Mouse (Mus musculus): ENCODE results near the gene Cenpp.

The Cenpp gene

DNA sequence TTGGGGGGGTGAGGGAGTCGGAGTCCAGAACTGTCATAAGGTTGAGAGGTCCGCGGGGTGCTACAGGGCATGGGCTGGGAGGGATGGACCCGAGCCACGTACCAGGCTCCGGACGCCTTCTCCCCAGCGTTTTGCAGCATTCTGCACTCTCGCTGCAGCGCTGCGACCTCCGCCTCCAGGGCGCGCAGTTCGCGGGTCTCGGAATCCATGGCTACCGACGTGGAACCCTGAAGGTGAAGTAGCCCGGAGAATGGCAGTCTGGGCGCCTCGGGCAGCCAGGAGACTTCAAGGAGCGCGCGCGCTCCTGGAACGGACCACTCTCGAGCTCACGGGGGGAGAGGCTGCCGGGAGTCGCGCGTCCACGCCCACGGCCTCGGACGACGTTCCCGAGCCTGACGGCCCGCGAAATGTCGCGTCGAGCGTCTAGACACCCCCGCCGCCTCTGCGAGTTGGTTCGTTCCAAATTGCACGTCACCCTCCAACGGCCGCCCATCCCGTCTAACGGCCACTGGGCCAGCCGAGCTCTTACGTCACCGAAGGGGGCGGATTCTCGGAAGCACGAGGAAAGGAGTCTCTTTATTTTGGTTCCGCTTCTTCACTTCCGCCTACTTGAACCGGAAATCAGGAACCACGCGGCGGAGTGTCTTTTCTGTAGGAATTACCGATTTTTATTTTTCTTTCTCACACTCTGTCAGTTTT lies at the start of gene Cenpp, which contains the start of gene Nol8:
Cenpp (minus strand) TSS at position 305 of the 699 bp plus-strand sequence.
Nol8 (plus strand) TSS at position 598 of the 699 bp plus-strand sequence.
- peak; percentile 99 for DNase-seq

DNA sequence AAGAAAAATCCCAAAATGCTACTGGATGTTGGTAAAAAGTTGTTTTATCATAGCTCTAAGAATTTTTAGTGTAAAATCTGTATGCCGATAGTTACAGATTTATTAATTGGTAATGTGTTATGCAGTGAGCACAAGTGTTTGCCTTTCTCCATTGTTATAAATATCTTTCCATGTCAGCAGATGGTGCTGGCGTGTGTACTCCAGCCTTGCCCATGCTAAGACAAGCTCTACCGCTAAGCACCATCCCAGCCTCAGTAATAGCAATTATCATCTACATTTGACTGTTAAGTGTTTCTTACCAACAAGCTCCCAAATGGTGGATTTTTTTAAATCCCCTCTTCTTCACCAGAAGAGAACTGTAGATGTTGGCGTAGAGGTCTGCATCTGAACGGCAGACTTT lies 38.5 kb upstream of the Cenpp start:
- no peak for DNase-seq

GRCm38 (mm10) chr13:49684266-49684665 lies 31.7 kb upstream of the Cenpp start:
- DNase-seq, result no peak

DNA sequence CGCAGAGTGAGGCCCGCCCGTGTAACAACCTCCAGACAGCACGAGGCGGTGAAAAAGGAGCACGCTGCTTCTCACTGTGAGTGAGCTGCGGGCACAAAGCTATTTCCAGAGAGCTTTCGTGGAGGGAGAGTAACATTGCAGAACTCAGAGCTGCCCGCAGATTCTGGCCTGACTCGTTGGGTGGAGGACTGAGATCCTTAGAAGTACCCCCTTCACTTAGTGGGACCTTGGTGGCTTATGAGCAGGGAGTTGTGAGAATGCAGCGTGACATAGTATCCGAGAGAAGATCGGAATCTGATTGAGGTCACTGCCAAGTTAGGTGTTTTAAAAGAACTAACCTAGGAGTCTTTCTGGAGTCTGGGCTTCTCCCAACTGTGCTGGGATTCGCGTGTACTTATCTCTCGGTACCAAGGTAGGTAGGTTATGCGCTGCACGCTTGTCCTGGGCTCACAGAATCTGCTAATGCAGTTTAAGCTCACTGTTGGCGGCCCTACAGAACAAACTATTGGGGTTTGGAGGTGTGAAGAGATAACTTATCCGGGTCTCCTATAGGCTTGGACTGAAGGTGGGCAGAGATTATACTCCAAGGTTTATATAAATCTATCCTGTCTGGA lies 29.8 kb upstream of the Cenpp start:
- DNase-seq, result peak; percentile 29

DNA sequence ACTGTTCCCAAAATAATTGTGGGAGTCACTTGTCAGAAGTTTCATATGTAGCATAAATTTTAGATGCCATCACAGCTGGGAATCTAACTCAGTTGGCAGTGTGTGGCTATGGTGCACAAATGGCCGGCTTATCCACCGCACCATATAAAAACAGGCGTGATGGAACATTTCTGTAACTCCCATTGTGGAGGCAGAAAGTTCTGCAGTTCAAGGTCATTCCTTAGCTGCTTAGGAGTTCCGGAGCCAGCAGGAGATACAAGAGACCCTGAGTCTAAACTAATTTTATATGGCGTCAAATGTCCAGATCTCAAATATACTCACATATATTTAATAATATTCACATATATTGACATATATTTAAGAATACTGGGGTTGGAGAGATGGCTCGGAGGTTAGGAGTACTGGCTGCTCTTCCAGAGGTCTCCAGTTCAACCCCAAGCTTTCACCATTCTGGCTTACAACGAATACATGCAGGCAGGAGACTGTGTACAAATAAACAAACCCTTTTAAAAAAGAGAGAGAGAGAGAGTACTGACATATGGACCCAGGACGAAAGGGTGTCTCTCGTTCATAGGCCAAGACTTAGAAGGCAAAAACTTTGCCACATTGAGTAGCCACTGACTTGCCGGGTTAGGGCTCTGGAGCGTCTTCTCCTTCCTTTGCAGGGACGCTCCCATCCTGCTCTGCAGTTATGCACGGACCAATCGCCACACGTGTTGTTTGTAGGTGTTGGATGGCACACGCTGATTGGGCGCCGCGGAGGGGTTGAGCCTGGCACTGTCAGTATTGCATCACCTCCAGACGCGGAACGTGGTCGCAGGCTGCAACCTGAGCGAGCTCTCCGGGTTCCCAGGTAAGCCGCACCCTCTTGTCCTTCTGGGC lies 29.0 kb upstream of the Cenpp start, which contains the start of gene Iars:
Iars (plus strand) TSS at position 750 of the 882 bp plus-strand sequence.
- peak; percentile 97 for DNase-seq

DNA sequence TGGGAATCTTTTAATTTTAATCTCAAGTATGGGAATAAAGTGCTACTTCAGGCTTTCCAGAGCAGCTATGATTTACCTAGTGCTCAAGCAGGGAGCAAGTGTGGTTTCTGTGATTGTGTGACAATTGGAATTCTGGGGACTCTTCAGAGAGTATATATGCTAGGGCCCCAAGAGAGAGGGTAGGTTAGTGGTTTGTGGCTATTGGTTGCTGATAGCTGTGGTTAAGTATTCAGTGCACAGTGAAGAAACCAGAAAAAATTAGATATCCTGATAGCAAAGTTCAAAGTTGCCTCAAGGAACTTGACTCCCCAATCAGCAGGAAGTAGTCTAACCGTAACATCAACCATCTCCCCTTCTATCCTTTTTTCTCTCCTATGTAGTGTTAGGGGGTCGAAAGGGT lies 25.2 kb upstream of the Cenpp start:
- DNase-seq, result no peak

GRCm38 (mm10) chr13:49653180-49653541 lies 576 bp upstream of the Cenpp start:
- DNase-seq, result peak; percentile 54

DNA sequence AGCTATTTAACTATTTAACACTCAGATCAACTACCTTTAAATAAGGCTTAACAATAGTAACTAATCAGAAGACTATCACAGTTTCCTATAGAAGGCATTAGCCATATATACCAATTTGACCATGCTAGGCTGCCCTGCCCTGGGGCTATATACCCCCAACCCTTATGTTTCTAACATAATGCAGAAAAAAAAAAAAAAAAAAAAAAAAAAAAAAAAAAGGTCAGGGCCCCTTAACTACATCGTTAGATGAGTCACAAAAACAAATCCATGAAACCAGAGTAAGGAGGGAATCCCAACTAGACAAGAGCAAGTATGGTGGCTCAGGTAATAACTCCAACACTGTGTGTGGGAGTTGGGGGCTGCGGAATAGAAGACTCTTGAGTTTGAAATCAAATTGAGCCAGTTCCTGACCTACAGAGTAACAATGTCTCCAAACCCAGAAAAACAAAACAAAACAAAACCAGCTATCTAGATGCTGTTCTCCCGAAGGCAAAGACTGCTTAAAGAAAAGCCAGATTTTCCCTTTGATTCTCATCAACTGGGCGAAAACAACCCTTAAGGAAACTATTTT lies 719 bp downstream of the Cenpp start:
- DNase-seq, result no peak

GRCm38 (mm10) chr13:49651136-49651535 lies 1.4 kb downstream of the Cenpp start:
- no peak for DNase-seq

DNA sequence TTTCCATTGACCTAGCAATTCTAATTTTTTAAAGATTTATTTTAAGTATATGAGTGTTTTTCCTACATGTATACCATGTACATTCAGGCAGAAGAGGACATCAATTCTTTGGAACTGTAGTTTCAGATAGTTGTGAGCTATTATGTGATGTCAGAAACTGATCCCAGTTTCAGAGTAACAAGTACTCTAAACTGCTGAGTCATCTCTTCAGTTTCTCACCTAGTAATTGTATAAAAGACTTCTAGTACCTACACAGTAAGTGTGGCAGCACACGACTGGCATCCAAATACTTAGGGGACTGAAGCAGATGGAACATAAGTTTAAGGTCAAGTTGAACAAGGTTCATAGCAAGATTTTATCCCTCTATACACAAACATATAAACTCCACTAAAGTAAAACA lies 6.6 kb downstream of the Cenpp start:
- DNase-seq, result no peak

DNA sequence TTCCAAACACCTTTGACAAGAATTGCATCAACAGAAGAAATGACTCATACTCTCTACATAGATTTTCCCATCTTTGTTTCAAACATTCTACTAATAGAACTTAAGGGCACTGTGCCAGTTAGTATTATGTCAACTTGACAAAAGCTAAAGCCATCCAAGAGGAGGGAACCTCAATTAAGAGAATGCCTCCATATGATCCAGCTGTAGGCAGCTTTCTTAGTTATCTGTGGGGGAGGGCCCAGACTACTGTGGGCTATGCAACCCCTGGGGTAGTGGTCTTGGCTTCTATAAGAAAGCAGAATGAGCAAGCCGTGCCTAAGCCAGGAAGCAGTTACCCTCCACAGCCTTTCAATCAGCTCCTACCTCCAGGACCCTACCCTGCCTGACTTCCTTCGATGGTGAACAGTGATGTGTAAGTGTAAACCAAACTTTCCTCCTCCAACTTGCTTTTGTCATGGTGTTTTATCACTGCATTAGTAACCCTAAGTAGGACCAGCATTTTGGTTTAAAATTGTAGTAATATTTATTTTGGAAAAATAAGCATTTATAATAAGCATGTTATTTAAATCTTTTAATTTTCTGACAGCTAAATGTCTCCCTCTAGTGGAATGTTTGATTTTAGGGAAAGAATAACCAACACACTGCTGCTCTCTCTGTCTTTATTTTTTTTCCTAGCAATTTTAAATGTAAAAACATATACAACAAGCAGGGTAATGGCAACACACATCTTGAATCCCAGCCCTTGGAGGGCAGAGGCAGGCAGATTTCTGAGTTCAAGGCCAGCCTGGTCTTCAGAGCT lies 7.7 kb downstream of the Cenpp start:
- no peak for DNase-seq

DNA sequence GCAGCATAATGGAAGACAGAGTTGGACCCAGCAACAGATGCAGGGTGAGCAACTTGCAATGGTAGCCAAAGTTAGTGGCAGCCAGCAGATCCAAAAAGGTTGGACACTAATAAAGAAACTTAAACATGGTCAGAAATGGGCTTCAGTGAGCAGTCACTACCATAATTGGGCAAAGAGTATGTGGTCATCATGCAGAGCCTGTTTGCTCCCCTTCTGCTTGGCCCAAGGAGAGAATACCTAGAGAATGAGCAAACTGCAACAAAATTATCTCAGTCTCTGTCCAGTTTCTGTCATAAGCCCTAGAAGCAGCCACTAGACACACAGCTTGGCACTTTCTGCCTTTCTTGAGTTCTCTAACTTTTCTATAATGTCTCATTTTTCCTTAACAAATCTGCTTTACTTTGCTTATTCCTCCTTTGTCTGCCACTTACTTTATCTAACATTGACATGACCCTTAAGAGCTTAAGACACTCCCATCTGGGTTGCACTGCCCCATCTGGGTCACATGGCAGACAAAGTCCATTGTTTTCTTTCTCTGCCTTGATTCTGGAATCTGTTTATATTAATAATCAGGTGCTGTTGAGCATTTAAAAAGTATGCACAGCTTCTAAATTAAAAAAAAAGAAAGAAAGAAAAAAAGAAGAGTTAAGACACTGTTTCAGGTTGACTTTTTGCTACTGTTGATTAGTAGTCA lies 8.8 kb downstream of the Cenpp start:
- DNase-seq, result no peak

DNA sequence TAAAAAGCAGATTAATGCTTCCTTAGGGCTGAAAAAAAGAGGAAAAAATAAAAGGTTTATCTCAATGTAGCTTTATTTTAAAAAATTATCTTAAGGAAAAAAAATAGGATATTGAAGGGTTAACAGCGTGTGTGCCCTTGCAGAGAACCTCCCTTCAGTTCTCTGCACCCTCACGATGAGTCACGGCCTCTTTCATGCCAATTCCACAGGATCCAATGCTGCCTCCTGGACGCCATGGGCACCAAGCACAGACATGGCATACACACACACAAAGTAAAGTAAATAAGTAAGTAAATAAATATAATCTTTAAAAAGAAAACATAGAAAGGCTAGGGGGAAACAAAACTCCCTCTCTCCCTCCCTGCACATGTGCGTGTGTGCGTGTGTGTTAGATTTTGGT lies 9.9 kb downstream of the Cenpp start:
- no peak for DNase-seq

GRCm38 (mm10) chr13:49639965-49640364 lies 12.6 kb downstream of the Cenpp start:
- peak; percentile 46 for DNase-seq

DNA sequence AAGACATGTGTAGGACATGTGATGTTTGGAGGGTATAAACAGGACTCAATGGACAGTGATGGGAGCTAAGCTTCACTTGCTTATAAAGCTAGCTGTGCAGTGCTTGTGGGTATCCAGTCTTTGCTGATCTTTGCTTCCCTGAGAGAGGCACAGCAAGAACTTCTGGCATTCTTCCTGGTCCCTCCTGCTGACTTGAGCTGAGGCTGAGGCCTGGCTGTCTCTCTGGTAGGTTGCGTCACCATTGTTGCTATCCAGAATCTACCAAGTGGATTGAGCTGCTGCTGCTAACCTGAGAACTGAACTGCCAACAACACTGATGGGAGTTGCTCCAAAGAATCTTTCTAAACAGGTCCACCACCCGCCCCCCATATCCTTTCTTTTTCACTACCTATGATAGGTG lies 23.5 kb downstream of the Cenpp start:
- no peak for DNase-seq

GRCm38 (mm10) chr13:49628167-49628566 lies 24.4 kb downstream of the Cenpp start:
- no peak for DNase-seq

GRCm38 (mm10) chr13:49623216-49623615 lies 29.4 kb downstream of the Cenpp start:
- no peak for DNase-seq

- DNase-seq, result no peak
These were observed 34.2 kb downstream of the Cenpp start for GRCm38 (mm10) chr13:49618365-49618764.

DNA sequence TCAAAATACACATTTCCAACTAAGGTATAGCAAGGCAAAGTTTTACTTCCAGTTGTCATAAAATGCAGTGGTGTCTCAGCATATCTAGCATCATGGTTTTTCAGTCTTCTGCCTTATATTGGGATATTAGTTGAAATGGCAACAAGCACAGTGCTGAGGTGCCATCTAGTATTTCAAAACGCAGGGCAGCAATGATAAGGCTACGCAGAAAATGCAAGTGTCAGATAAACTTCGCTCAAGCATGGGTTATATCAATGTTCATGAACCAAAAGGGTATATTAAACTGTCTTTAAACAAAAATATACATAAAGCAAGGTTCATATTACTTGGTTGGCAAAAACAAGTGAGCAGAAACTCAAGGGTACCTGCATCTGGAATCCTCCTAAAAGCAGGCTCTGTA lies 35.6 kb downstream of the Cenpp start:
- peak; percentile 19 for DNase-seq

- no peak for DNase-seq
These were observed 43.8 kb downstream of the Cenpp start for GRCm38 (mm10) chr13:49608589-49609322.

DNA sequence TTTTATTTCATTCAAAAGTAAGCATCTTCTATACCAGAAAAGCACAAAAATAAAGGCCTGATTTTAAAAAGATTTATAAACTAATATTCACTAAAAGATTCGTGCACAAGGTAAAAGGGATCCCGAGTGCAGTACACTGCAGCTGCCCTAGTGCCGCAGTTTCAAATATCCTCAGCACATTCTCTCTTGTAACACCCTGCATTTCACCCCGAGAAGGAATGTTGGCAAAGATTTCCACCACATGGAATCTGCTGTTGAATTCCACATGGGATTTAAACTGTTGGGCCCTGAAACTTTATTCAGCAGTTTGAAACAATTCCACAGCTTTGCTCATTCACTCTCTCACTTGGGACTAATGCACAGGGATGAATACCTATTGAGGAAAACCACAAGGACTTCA lies 44.9 kb downstream of the Cenpp start, which contains the start of gene Ogn:
Ogn (plus strand) TSS at position 333 of the 400 bp plus-strand sequence.
- DNase-seq, result no peak
